Mouse (Mus musculus): Measurements from ENCODE around the gene Hdgfl2. TPM values are rescaled to one million over a fixed set of nuclear protein-coding genes. Genes with fewer than 3 reads are reported as not detected.

Hdgfl2 gene
- 10 to 100 TPM; 45.3 to 54.0 TPM for total RNA-seq (2021)
- long read RNA-seq, experiment 1, transcript Hdgfl2-210 (16 exons, 2,238 nt): minor isoform, 13 of 128 reads
- long read RNA-seq, experiment 1, transcript Hdgfl2-212 (16 exons, 2,270 nt): major isoform, 47 of 128 reads
- long read RNA-seq, experiment 1, partial matches to known transcripts: 12 of 128 reads
- long read RNA-seq, experiment 1, other reads (novel, unspliced or antisense): 55 of 128 reads
- long read RNA-seq, experiment 2, transcript Hdgfl2-210 (16 exons, 2,238 nt): minor isoform, 6 of 69 reads
- long read RNA-seq, experiment 2, transcript Hdgfl2-212 (16 exons, 2,270 nt): major isoform, 18 of 69 reads
- long read RNA-seq, experiment 2, partial matches to known transcripts: 8 of 69 reads
- long read RNA-seq, experiment 2, other reads (novel, unspliced or antisense): 36 of 69 reads

- peak; percentile 99 for DNase-seq
Observed at GRCm38 (mm10) chr17:56078880-56079795, at the start of gene Hdgfl2. Hdgfl2 (plus strand) TSS chr17:56079634.

- DNase-seq: no peak
Observed at GRCm38 (mm10) chr17:56030238-56030870, 49.1 kb upstream of the Hdgfl2 start.

GRCm38 (mm10) chr17:56030919-56031318, 48.5 kb upstream of the Hdgfl2 start:
- peak; percentile 62 for DNase-seq

- no peak for DNase-seq
Observed at GRCm38 (mm10) chr17:56031431-56031830, 48.0 kb upstream of the Hdgfl2 start.

GRCm38 (mm10) chr17:56032127-56032733, 47.2 kb upstream of the Hdgfl2 start:
- DNase-seq: peak; percentile 27

GRCm38 (mm10) chr17:56032831-56033230, 46.6 kb upstream of the Hdgfl2 start:
- DNase-seq: no peak

- DNase-seq: no peak
Observed at GRCm38 (mm10) chr17:56034040-56034725, 45.3 kb upstream of the Hdgfl2 start.

GRCm38 (mm10) chr17:56034726-56035100, 44.7 kb upstream of the Hdgfl2 start:
- no peak for DNase-seq

GRCm38 (mm10) chr17:56035216-56035615, 44.2 kb upstream of the Hdgfl2 start:
- no peak for DNase-seq

- DNase-seq: peak; percentile 99
Observed at GRCm38 (mm10) chr17:56036176-56036900, 43.1 kb upstream of the Hdgfl2 start, which contains the start of gene Sh3gl1. Sh3gl1 (minus strand) TSS chr17:56036635.

- no peak for DNase-seq
Observed at GRCm38 (mm10) chr17:56036901-56037287, 42.5 kb upstream of the Hdgfl2 start.

GRCm38 (mm10) chr17:56038583-56039261, 40.7 kb upstream of the Hdgfl2 start:
- DNase-seq: no peak

GRCm38 (mm10) chr17:56039345-56039744, 40.1 kb upstream of the Hdgfl2 start:
- no peak for DNase-seq

- peak; percentile 98 for DNase-seq
Observed at GRCm38 (mm10) chr17:56040030-56040856, 39.2 kb upstream of the Hdgfl2 start, which contains the start of gene Chaf1a. Chaf1a (plus strand) TSS chr17:56040439.

- no peak for DNase-seq
Observed at GRCm38 (mm10) chr17:56040857-56041163, 38.6 kb upstream of the Hdgfl2 start.

- DNase-seq: no peak
Observed at GRCm38 (mm10) chr17:56051369-56051768, 28.1 kb upstream of the Hdgfl2 start.

- DNase-seq: no peak
Observed at GRCm38 (mm10) chr17:56054938-56055337, 24.5 kb upstream of the Hdgfl2 start.

GRCm38 (mm10) chr17:56055945-56056678, 23.3 kb upstream of the Hdgfl2 start:
- no peak for DNase-seq
